Mouse (Mus musculus): ENCODE measurements around the gene Pgf. TPM values are rescaled to one million over a fixed set of nuclear protein-coding genes. Genes with fewer than 3 reads are reported as not detected.

The Pgf gene
- total and polyA plus RNA-seq, 3 experiments: 0.46 TPM; not detected in 2

DNA sequence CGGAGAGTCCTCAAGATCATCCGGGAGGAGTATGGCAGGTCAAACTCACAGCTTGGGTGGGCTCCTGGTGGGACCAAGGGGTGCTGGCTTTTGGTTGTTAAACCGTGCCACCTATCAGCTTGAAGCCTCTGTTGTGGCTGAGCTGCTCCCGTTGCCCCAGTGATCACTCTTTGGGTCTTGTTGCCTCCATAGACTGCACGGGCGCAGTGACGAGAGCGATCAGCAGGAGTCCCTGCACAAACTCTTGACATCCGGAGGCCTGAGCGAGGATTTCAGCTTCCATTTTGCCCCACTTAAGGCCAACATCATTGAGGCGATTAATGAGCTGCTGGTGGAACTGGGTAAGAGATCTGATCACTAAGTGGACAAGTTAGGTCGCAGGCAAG lies 42.3 kb upstream of the Pgf start:
- H3K36me3 ChIP-seq (ENCODE audit: control insufficient read depth in 1 of 2, insufficient read depth in 2 of 2, low read length in 2 of 2): peaks cover 0 to 11% of the 10 kb centered on the region in 2 experiments; a peak in 1 of 4 replicates
- peak overlapping the region; percentile 71 to 87 for H3K4me3 ChIP-seq (ENCODE audit: control insufficient read depth in 1 of 2, insufficient read depth in 1 of 2, low read depth in 2 of 2, low read length in 2 of 2)
- peaks cover 13% of the 10 kb centered on the region for H3K79me2 ChIP-seq (ENCODE audit: control insufficient read depth, insufficient read depth, low read length, poor library complexity)
- H3K9me3 ChIP-seq (replicated peaks; ENCODE audit: insufficient read depth, low read length): no peaks in the 10 kb centered on the region
- H3K27ac ChIP-seq (ENCODE audit: control insufficient read depth, low read depth, low read length): peak overlapping the region; percentile 50
- TF ChIP-seq POLR2AphosphoS2 (IDR thresholded peaks at IDR 0.05; ENCODE audit: low read length): no peak
- no peak for TF ChIP-seq UBTF (IDR thresholded peaks at IDR 0.05; ENCODE audit: borderline replicate concordance, insufficient read depth, low read depth, low read length)
- no peak for TF ChIP-seq ZC3H11A (IDR thresholded peaks at IDR 0.05; ENCODE audit: low read depth, low read length)
- TF ChIP-seq POLR2A (IDR thresholded peaks at IDR 0.05; ENCODE audit: control insufficient read depth in 1 of 2, insufficient read depth in 1 of 2, low read depth in 1 of 2, low read length in 2 of 2, poor library complexity in 1 of 2): no peak
- TF ChIP-seq ZKSCAN1 (IDR thresholded peaks at IDR 0.05; ENCODE audit: low read depth, low read length): no peak
- no peak for TF ChIP-seq MYC (IDR thresholded peaks at IDR 0.05; ENCODE audit: low read depth, low read length)
- no peak for TF ChIP-seq TBP (IDR thresholded peaks at IDR 0.05; ENCODE audit: low read depth, low read length)
- TF ChIP-seq ETS1 (IDR thresholded peaks at IDR 0.05; ENCODE audit: low read depth, low read length): no peak
- no peak for TF ChIP-seq JUND (IDR thresholded peaks at IDR 0.05; ENCODE audit: low read depth, low read length)
- TF ChIP-seq RAD21 (IDR thresholded peaks at IDR 0.05; ENCODE audit: low read depth, low read length): no peak; the same call in 1 of the 2 replicates
- TF ChIP-seq GABPA (IDR thresholded peaks at IDR 0.05; ENCODE audit: low read depth, low read length): no peak
- TF ChIP-seq GATA1 (IDR thresholded peaks at IDR 0.05; ENCODE audit: low read depth, low read length): no peak
- no peak for TF ChIP-seq E2F4 (IDR thresholded peaks at IDR 0.05; ENCODE audit: borderline replicate concordance, low read depth, low read length)
- no peak for TF ChIP-seq CTCF (IDR thresholded peaks at IDR 0.05 in 2 of 3, conservative IDR thresholded peaks at IDR 0.05 in 1 of 3; ENCODE audit: control insufficient read depth in 1 of 3, insufficient read depth in 1 of 3, low read depth in 2 of 3, low read length in 3 of 3, poor library complexity in 1 of 3, severe bottlenecking in 1 of 3)
- TF ChIP-seq SIN3A (IDR thresholded peaks at IDR 0.05; ENCODE audit: low read length): no peak
- TF ChIP-seq NRF1 (IDR thresholded peaks at IDR 0.05; ENCODE audit: insufficient read depth, low read depth, low read length, poor library complexity, severe bottlenecking): no peak
- TF ChIP-seq ZNF384 (IDR thresholded peaks at IDR 0.05; ENCODE audit: low read depth, low read length): no peak
- no peak for TF ChIP-seq NELFE (IDR thresholded peaks at IDR 0.05; ENCODE audit: low read depth, low read length)
- no peak for TF ChIP-seq CHD2 (IDR thresholded peaks at IDR 0.05; ENCODE audit: low read length)
- no peak for TF ChIP-seq MAZ (IDR thresholded peaks at IDR 0.05; ENCODE audit: low read depth, low read length)
- peak; percentile 75 for DNase-seq (ENCODE audit: low read depth, low spot score)
- peak overlapping the region; percentile 85 for H3K9ac ChIP-seq (ENCODE audit: control insufficient read depth, low read depth, low read length, poor library complexity, severe bottlenecking)
- H3K4me1 ChIP-seq (ENCODE audit: control insufficient read depth in 1 of 2, insufficient read depth in 2 of 2, low read length in 2 of 2): peaks cover 0 to 17% of the 10 kb centered on the region in 2 experiments; a peak in 3 of 4 replicates
- no peaks in the 10 kb centered on the region for H3K27me3 ChIP-seq (ENCODE audit: control insufficient read depth in 1 of 2, insufficient read depth in 2 of 2, low read length in 2 of 2)

DNA sequence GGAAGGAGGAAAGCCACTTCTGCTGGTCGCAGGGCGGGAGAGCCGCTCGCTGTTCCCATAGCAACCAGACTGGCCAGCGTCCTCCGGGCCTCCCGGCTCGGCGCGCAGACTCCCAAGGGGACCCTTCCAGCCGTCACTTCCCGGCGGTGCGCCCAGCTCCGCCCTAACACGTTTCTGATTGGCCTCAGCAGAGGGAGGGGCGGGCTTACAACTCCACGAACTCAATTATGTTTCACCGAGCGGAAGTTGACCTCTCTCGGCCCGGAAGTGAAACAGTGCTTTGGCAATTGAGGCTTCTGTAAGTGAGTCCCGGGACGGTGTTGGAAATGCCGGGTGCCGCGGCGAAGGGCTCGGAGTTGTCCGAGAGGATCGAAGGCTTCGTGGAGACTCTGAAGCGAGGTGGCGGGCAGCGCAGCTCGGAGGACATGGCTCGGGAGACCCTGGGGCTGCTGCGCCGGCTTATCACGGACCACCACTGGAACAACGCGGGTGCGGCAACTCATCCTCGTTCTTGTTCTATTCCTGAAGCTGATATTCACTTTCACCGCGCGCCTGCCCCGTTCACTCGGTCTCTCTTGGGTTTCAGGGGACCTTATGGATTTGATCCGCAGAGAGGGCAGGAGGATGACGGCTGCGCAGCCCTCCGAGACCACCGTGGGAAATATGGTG lies 41.8 kb upstream of the Pgf start, which contains the start of gene Eif2b2:
Gene Eif2b2 (plus strand): TSS at position 246 of the 669 bp plus-strand sequence.
- peak within 1 kb of the TSS; percentile 71 to 87 for H3K4me3 ChIP-seq (ENCODE audit: control insufficient read depth in 1 of 2, insufficient read depth in 1 of 2, low read depth in 2 of 2, low read length in 2 of 2)
- peaks cover 13% of the 10 kb centered on the region for H3K79me2 ChIP-seq (ENCODE audit: control insufficient read depth, insufficient read depth, low read length, poor library complexity)
- peaks cover 0 to 11% of the 10 kb centered on the region in 2 experiments; a peak in 1 of 4 replicates for H3K36me3 ChIP-seq (ENCODE audit: control insufficient read depth in 1 of 2, insufficient read depth in 2 of 2, low read length in 2 of 2)
- peak within 1 kb of the TSS; percentile 85 for H3K9ac ChIP-seq (ENCODE audit: control insufficient read depth, low read depth, low read length, poor library complexity, severe bottlenecking)
- peak within 1 kb of the TSS; percentile 50 for H3K27ac ChIP-seq (ENCODE audit: control insufficient read depth, low read depth, low read length)
- H3K9me3 ChIP-seq (replicated peaks; ENCODE audit: insufficient read depth, low read length): no peaks in the 10 kb centered on the region
- H3K27me3 ChIP-seq (ENCODE audit: control insufficient read depth in 1 of 2, insufficient read depth in 2 of 2, low read length in 2 of 2): no peaks in the 10 kb centered on the region
- DNase-seq (ENCODE audit: low read depth, low spot score): peak; percentile 98
- H3K4me1 ChIP-seq (ENCODE audit: control insufficient read depth in 1 of 2, insufficient read depth in 2 of 2, low read length in 2 of 2): peaks cover 0 to 17% of the 10 kb centered on the region in 2 experiments; a peak in 3 of 4 replicates
- peak; percentile 77 for TF ChIP-seq NELFE (IDR thresholded peaks at IDR 0.05; ENCODE audit: low read depth, low read length)
- TF ChIP-seq POLR2AphosphoS2 (IDR thresholded peaks at IDR 0.05; ENCODE audit: low read length): peak; percentile 50; the same call in 1 of the 2 replicates
- no peak for TF ChIP-seq RCOR1 (IDR thresholded peaks at IDR 0.05; ENCODE audit: low read depth, low read length)
- no peak for TF ChIP-seq CHD2 (IDR thresholded peaks at IDR 0.05; ENCODE audit: low read length)
- TF ChIP-seq UBTF (IDR thresholded peaks at IDR 0.05; ENCODE audit: borderline replicate concordance, insufficient read depth, low read depth, low read length): no peak
- no peak for TF ChIP-seq TCF12 (IDR thresholded peaks at IDR 0.05; ENCODE audit: low read depth, low read length)
- TF ChIP-seq NRF1 (IDR thresholded peaks at IDR 0.05; ENCODE audit: insufficient read depth, low read depth, low read length, poor library complexity, severe bottlenecking): peak; percentile 76
- TF ChIP-seq E2F4 (IDR thresholded peaks at IDR 0.05; ENCODE audit: borderline replicate concordance, low read depth, low read length): no peak; the same call in 1 of the 2 replicates
- no peak for TF ChIP-seq USF2 (IDR thresholded peaks at IDR 0.05; ENCODE audit: borderline replicate concordance in 1 of 2, insufficient read depth in 1 of 2, low read depth in 1 of 2, low read length in 2 of 2)
- TF ChIP-seq ZKSCAN1 (IDR thresholded peaks at IDR 0.05; ENCODE audit: low read depth, low read length): no peak
- no peak for TF ChIP-seq USF1 (IDR thresholded peaks at IDR 0.05; ENCODE audit: low read depth, low read length)
- TF ChIP-seq GATA1 (IDR thresholded peaks at IDR 0.05; ENCODE audit: low read depth, low read length): no peak
- no peak for TF ChIP-seq BHLHE40 (IDR thresholded peaks at IDR 0.05; ENCODE audit: borderline replicate concordance, low read depth, low read length)
- TF ChIP-seq CTCF (IDR thresholded peaks at IDR 0.05 in 2 of 3, conservative IDR thresholded peaks at IDR 0.05 in 1 of 3; ENCODE audit: control insufficient read depth in 1 of 3, insufficient read depth in 1 of 3, low read depth in 2 of 3, low read length in 3 of 3, poor library complexity in 1 of 3, severe bottlenecking in 1 of 3): no peak
- no peak for TF ChIP-seq MYC (IDR thresholded peaks at IDR 0.05; ENCODE audit: low read depth, low read length)
- TF ChIP-seq POLR2AphosphoS5 (IDR thresholded peaks at IDR 0.05; ENCODE audit: borderline replicate concordance, low read depth, low read length): no peak
- no peak; the same call in 1 of the 2 replicates for TF ChIP-seq KAT2A (conservative IDR thresholded peaks at IDR 0.05; ENCODE audit: low read depth, low read length)
- peak; percentile 76 for TF ChIP-seq TBP (IDR thresholded peaks at IDR 0.05; ENCODE audit: low read depth, low read length)
